Mouse (Mus musculus): ENCODE results near the gene Dnah2.
"Not testable (repeated sequence)": the region's sequence is repeated elsewhere in the genome, so short reads cannot be mapped to it uniquely, and the experiment has no call there.

Dnah2 gene

GRCm38 (mm10) chr11:69406867-69407723 lies 141.8 kb downstream of the Dnah2 start:
- no peak for DNase-seq (ENCODE audit: low spot score)

- DNase-seq (ENCODE audit: low spot score), result no peak
Observed at GRCm38 (mm10) chr11:69406282-69406681, 142.6 kb downstream of the Dnah2 start.

GRCm38 (mm10) chr11:69405397-69406200 lies 143.3 kb downstream of the Dnah2 start:
- DNase-seq (ENCODE audit: low spot score), result no peak

DNA sequence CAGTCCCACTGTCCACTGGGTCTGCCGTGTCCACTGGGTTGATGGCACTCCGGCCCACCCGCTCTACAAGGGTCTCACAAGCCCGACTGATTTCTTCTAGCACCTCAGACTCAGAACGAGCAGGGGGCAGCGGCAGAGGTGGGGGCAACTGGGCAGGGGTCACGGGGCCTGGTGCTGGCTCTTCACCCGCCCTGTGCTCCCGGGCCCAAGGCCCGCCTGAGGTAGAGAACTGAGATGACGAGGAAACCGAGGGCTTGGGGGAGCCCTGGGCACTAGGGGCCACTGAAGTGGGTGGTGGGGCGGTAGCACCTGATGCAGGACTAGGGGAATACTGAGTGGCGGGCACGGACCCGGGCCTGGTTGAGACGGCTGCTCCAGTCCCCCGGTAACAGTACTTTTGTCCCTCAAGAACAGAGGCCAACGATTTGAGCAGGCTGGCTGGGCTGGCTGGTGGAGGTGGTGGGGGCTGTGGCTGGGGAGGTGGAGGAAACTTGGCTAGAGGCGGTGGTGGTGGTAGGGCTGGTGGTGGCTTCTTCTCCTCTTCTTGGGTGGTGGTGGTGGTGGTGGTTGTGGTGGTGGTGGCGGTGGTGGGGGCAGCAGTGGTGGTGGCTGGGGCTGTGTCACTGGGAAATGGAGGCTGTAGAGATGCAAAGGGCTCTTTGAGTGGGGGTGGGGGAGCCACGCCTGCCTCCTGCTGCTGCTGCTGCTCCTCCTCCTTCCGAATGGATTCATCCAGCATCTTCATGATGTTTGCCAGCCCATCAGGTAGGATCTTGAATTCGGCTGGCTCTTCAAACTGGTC lies 144.1 kb downstream of the Dnah2 start:
- no peak for DNase-seq (ENCODE audit: low spot score)

DNA sequence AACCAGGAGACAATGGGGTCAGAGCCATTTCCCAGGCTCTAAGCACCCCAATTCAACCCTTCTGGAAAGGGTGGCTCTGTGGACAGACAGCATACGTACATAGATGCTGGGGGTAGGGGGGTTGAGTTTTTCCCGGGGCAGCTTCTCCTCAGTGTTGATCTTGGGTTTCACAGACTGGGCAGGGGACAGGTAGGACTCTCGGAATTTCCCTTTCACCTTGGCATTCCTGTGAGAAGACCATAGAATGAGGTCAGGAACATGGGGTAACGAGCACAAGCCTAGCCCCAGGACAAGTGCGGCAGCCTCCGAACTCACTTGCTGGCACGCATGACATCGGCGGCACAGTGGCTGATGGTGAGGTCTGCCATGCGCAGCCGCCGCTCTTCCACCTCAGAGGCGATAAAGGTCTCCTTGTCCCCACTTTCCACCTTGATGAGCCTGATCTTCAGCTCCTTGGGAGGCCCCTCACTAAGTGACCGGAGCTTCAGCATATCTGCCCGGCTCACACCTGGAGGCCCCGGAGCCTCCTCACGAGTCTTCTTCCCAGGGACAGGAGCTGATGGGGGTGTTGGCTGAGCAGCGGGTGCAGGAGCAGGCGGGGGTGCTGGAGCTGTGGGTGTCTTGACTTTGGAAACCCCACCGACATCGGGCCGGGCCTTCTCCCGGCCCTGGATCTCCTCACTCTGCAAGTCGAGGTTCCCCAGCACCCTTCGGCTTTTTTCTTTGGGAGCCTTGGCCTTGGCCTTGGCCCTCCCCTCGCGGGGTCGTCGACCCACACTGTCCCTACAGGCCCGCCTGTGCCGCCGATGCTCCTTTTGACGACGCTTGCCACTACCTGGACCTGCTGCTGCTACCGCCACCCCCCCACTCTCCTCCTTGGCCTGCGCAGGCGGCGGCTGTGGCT lies 145.0 kb downstream of the Dnah2 start:
- DNase-seq (ENCODE audit: low spot score), result no peak

- DNase-seq (ENCODE audit: low spot score), result no peak
Observed at GRCm38 (mm10) chr11:69401987-69402386, 146.9 kb downstream of the Dnah2 start.

- no peak for DNase-seq (ENCODE audit: low spot score)
Observed at GRCm38 (mm10) chr11:69401210-69401637, 147.7 kb downstream of the Dnah2 start.

DNA sequence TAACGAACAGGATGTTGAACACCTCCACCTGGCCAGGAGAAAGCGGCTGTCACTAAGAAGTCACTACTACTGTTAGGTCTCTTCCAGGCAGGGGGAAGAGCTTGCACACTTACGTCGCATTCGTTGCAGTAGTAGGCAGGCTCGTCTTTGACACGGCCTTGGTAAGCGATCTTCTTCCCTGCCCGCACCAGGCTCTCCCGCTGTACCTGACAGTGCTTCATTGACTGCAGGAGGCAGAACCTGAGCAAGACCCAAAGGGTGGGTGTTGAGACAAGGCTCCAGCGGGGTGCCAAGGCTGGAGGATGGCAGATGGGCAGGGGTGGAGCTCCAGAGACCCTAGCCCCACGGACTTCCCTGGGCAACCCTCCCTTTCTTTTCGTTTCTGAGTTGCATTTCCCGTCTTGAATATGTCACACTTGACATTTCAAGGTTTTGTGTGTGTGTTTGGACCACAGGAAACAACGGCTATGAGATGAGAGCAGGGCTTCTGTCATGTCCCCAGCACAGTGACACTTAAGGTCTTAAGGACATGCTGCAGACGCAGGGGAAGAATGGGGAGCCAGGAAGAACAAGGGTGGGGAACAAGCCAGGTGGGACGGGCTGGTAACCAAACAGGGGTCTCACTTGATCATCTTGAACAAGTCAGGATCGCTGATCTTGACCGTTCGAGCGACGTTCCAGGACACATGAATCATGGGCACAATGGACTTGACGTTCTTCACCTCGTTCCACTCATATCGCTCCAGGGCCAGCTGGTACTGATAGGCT lies 148.6 kb downstream of the Dnah2 start:
- no peak for DNase-seq (ENCODE audit: low spot score)

DNA sequence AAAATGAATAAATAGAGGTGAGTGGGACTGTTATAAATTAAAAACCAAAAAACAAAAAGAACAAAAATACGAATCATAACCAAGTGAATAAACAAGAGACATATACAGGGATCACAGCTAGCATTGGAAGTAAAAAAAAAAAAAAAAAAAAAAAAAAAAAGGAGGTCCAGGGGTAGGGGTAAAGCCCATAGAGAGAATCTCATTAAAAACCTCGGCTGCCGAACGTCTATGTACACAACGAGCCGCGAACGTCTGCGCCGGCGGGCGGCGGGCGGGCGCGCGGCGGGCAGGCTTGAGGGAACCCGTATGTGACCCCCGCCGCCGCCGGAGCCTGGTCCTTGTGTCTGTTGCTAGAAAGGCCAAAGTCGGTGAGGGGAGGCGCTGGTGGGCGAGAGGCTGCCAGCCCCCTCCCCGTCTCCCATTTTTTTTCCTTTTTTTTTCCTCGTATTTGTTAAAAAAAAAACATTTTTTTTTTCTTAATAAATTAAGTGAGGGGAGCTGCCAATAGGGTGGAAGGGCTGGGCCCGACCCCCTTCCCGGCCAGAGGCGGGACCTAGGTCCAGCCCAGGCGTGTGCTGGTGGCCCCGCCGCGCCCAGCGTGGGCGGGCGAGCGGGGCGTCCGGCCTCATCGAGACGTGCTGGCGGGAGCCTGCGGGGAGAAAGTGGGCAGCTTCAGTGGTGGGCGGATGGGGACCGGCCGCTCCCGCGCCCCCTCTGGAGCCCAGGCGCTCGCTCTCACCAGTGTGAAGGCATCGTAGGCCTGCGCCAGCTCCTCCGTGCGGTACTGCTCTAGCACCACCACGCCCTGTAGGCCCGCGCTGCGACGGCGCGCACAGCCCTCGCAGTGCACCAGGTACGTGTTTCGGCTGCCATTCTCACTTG lies 149.5 kb downstream of the Dnah2 start:
- DNase-seq (ENCODE audit: low spot score), result no peak

DNA sequence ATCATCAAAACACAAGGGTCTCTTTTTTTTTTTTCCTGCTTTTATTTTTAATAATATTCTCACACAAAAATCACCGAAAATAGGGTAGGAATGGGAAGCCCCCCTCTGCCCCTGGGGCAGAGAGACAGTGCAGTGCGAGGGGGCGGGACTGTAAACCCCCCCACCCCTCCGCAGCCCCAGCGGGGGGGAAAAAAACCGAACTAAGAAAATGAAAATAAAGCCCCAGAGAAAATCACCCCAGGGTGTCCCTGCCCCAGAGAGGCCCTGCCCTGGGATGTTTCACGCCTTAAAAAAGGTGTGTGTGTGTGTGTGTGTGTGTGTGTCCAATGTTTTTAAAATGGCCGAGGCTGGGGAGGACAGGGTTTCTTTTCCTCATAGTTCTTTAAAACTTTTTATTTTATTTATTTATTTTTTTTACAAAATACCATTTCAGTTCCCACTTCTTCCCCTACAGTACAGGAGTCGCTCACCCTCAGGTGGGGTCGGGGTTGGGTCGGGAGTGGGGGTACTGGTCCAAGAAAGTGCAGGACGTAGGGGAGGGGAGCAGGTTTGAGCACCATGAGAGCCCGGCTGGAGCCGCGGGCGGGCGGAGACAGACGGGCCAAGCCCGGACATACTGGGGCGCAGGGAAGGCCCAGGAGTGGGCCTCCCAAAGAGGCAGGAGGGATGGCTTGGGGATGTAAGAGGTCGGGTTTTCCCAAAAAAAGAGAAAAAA lies 150.3 kb downstream of the Dnah2 start:
- DNase-seq (ENCODE audit: low spot score), result no peak

DNA sequence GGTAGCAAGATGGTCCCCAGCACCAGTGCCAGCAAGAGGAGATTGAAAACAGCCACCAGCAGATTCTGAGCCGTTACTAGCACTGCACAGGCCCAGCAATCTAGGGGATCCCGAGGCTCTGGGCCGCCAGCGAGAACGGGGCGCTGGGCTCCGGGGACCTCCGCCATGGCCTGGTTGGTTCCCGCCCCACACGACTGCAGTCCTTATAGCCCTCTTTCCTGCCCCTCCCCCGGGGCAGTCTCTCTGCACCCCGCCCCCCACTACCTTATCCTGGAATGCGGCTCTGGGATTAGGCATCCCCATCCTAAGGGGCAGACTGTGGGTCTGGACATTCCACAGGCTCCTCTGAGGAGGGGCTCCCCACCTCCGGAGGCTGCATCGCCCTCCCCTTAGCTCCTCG lies 150.9 kb downstream of the Dnah2 start, which contains the start of gene Tmem88:
Tmem88 (minus strand) TSS at position 176 of the 400 bp plus-strand sequence.
- DNase-seq (ENCODE audit: low spot score), result no peak

- no peak for DNase-seq (ENCODE audit: low spot score)
Observed at GRCm38 (mm10) chr11:69397581-69398057, 151.3 kb downstream of the Dnah2 start.

DNA sequence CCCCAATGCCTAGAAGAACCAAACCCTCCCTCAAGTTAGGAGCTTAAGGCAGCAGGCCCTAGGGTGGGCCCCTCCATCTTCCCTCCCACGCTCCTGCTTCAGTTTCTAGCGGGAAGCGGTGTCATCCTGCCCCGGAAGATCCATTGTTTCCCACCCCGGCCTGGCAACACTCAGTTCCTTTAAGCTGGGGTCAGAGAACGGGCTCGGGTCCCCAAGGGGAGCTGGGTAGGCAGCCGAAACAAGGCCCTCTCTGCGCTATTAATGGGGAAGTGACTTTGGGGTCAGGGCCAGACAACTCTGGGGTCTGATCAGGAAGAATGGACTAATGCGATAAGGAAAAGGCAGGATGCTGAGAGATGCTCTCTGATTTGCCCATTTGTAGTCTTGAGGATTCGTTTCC lies 152.1 kb downstream of the Dnah2 start:
- no peak for DNase-seq (ENCODE audit: low spot score)

DNA sequence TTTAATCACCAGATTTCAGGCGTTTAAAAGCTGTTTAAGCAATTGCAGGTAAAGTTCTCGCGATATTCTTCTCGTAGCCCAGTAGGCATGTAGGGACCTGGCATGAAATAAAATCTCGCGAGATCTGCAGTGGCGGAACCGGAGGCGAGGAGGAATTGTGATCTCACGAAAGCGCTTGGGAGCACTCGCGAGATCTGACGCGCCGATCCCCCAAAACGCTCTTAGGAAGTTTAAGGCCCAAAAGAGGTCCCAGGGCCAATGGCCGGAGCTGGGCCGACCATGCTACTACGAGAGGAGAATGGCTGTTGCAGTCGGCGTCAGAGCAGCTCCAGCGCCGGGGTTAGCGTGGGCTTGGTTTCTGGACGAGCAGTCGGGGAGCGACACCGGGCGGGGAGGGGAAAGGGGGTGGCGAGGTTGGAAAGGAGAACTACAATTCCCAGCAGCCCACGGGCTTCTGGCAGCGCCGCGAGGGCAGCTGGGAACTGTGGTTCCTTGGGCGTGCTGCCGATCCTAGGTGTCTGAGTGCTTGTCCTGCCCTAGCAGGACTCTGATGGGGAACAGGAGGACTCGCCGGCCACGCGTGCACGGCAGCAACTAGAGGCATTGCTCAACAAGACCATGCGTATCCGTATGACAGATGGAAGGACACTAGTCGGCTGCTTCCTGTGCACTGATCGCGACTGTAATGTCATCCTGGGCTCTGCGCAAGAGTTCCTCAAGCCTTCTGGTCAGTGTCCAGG lies 153.1 kb downstream of the Dnah2 start:
- DNase-seq (ENCODE audit: low spot score), result peak; percentile 94

- DNase-seq (ENCODE audit: low spot score), result peak; percentile 72
Observed at GRCm38 (mm10) chr11:69395235-69395633, 153.7 kb downstream of the Dnah2 start, which contains the start of the genes Naa38 and Cyb5d1. Gene Naa38, plus strand, starts transcription at chr11:69395487. Gene Cyb5d1, minus strand, starts transcription at chr11:69395631.

DNA sequence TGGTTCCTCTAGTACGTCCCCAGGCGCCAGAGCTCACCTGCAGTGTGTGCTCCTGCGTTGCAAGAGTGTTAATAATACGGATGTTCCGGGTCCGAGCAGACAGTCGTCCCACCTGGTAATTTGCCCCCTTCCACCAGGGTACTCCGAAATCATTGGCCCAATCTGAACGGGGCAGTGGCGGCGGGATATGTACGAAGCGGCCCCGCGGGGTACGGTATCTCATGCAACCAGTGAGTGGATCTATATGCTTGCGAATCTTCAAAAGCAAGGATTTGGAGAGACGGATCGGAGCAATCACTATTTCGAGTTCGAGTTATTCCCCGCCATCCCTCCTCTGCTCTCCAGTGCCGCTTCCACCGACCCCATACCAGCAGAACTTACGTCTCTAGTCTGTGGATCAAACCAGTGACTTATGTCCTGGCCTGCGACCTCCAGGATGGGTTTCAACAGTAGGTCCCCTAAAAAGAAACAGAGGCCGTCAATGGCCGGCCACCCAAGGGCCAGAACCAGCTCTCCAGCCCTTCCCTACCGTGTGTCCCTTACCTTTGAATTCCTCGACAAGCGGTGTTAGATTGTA lies 154.2 kb downstream of the Dnah2 start:
- DNase-seq (ENCODE audit: low spot score), result not testable (repeated sequence)

DNA sequence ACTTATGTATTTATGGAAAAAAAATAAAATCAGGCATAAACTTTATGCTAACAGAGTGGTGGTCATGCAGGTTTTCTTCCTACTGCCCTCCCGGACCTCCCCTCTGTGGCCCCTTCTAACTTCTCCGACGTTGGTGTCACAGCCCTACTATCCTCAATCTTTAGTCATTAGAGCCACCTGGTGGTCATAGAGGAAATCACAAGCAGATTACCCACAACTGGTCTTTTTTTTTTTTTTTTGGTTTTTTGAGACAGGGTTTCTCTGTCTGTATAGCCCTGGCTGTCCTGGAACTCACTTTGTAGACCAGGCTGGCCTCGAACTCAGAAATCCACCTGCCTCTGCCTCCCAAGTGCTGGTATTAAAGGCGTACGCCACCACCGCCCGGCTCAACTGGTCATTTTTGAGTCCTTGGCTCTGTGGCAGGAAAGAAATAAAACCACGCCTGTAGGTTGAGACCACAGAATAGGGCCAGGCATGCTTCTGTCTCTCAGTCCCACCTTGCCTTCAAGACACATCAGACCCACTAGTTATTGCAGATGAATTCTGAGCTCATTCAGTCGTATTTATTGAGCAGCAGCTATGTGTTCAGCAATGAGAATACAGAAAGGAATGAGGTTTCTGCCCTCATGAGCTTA lies 158.4 kb downstream of the Dnah2 start:
- no peak for DNase-seq (ENCODE audit: low spot score)
